Mouse (Mus musculus) neural tube, embryonic 14.5 days (tissue): ENCODE results near the gene Atp8b3. TPM values are rescaled to one million over a fixed set of nuclear protein-coding genes. Genes with fewer than 3 reads are reported as not detected.

Experiments
- ATAC-seq: fragments of 200-750 bp; cut with Nextera tagmentation; 2 replicates; pipeline ENCODE4 v1.8.0; 2017; ENCODE audit warnings: low read depth, mild to moderate bottlenecking, moderate TSS enrichment, moderate library complexity
- H3K27ac ChIP-seq: fragments of 300-500 bp; sonication (generic); 2 replicates; pipeline ENCODE4 v1.5.1; 2014; ENCODE audit warnings: low read depth, mild to moderate bottlenecking, control low read depth, low read length, moderate library complexity, mixed read lengths
- H3K27me3 ChIP-seq: fragments of 300-500 bp; sonication (generic); 2 replicates; pipeline ENCODE4 v1.6.1; 2014; ENCODE audit warnings: low read length; ENCODE audit not compliant: control insufficient read depth, insufficient read depth
- H3K36me3 ChIP-seq: fragments of 300-500 bp; sonication (generic); 2 replicates; pipeline ENCODE4 v1.6.1; 2014; ENCODE audit warnings: low read length, mixed read lengths; ENCODE audit not compliant: control insufficient read depth, insufficient read depth
- H3K4me1 ChIP-seq: fragments of 300-500 bp; sonication (generic); 2 replicates; pipeline ENCODE4 v1.6.1; 2014; ENCODE audit warnings: low read length; ENCODE audit not compliant: control insufficient read depth, insufficient read depth
- H3K4me2 ChIP-seq: fragments of 300-500 bp; sonication (generic); 2 replicates; pipeline ENCODE4 v1.6.1; 2014; ENCODE audit warnings: mild to moderate bottlenecking, low read depth, low read length, control low read depth
- H3K4me3 ChIP-seq: fragments of 300-500 bp; sonication (generic); 2 replicates; pipeline ENCODE4 v1.5.1; 2014; ENCODE audit warnings: low read depth, low read length, control low read depth, mixed read lengths
- H3K9ac ChIP-seq: fragments of 300-500 bp; sonication (generic); replicated peaks from 2 replicates; pipeline ENCODE4 v1.6.1; 2014; ENCODE audit warnings: low read depth, mild to moderate bottlenecking, control low read depth, low read length, mixed read lengths
- H3K9me3 ChIP-seq: fragments of 300-500 bp; sonication (generic); 2 replicates; pipeline ENCODE4 v1.6.1; 2016; ENCODE audit warnings: low read length; ENCODE audit not compliant: control insufficient read depth
- WGBS: fragments of 180-500 bp; shearing (Covaris S2); extraction: QIAGEN DNeasy Blood & Tissue Kit; methylation state at CpG from one replicate; pipeline ENCODE4 v1.1.7; 2014; 5-methylcytosine and 5-hydroxymethylcytosine counted together
- polyA plus RNA-seq: library from polyadenylated mRNA; unstranded; fragments of >200 nt; fragmentation: Nextera tagmentation; extraction: Ambion mirVana; gene quantifications from 2 replicates; pipeline ENCODE4 v1.2.1, GENCODE M21; 2014

Gene Atp8b3
- 0.79 and 1.5 TPM in 2 replicates for polyA plus RNA-seq

GRCm38 (mm10) chr10:80538710-80539394, at the start of gene Atp8b3:
TSS of gene Atp8b3 (minus strand) at chr10:80539124.
- Histone ChIP-seq H3K4me1 (no peaks in the 10 kb centered on the region), H3K27me3 (peaks cover 12% of the 10 kb centered on the region), H3K27ac (no peak within 1 kb of the TSS), H3K9ac (no peak within 1 kb of the TSS), H3K4me3 (no peak within 1 kb of the TSS), H3K4me2 (peak within 1 kb of the TSS; percentile 14; the same call in 1 of the 2 replicates), H3K36me3 (peaks cover 25% of the 10 kb centered on the region), H3K9me3 (no peaks in the 10 kb centered on the region)
- ATAC-seq, result peak; percentile 66; the same call in 1 of the 2 replicates
- WGBS, result 1% methylated on average over 30 of the region's 30 CpGs

GRCm38 (mm10) chr10:80587305-80587657, 48.4 kb upstream of the Atp8b3 start:
- no peaks in the 10 kb centered on the region for H3K9me3 ChIP-seq
- no peak overlapping the region; the same call in 1 of the 2 replicates for H3K27ac ChIP-seq
- ATAC-seq, result no peak
- WGBS, result 30% methylated on average over 4 of the region's 4 CpGs
- H3K4me1 ChIP-seq, result peaks cover 11% of the 10 kb centered on the region
- H3K4me2 ChIP-seq, result no peak overlapping the region
- no peaks in the 10 kb centered on the region for H3K27me3 ChIP-seq
- no peak overlapping the region for H3K9ac ChIP-seq
- 0 out of 2 replicates have a peak, but pooled peaks cover 6% of the 10 kb centered on the region for H3K36me3 ChIP-seq
- H3K4me3 ChIP-seq, result no peak overlapping the region

GRCm38 (mm10) chr10:80586407-80587304, 47.7 kb upstream of the Atp8b3 start:
- no peak for ATAC-seq
- no peak overlapping the region for H3K4me3 ChIP-seq
- no peak overlapping the region for H3K9ac ChIP-seq
- no peaks in the 10 kb centered on the region for H3K9me3 ChIP-seq
- 0 out of 2 replicates have a peak, but pooled peaks cover 6% of the 10 kb centered on the region for H3K36me3 ChIP-seq
- 0 out of 2 replicates have a peak overlapping the region, but pooled peaks have one; percentile 8 for H3K4me2 ChIP-seq
- 95% methylated on average over 35 of the region's 51 CpGs for WGBS
- peaks cover 11% of the 10 kb centered on the region for H3K4me1 ChIP-seq
- no peak overlapping the region; the same call in 1 of the 2 replicates for H3K27ac ChIP-seq
- no peaks in the 10 kb centered on the region for H3K27me3 ChIP-seq

- Histone ChIP-seq H3K9ac (no peak overlapping the region), H3K4me1 (peaks cover 11% of the 10 kb centered on the region)
These were observed 46.7 kb upstream of the Atp8b3 start for GRCm38 (mm10) chr10:80585581-80585980.

GRCm38 (mm10) chr10:80584642-80585552, 46.0 kb upstream of the Atp8b3 start:
- Histone ChIP-seq H3K9me3 (no peaks in the 10 kb centered on the region), H3K4me1 (peaks cover 11% of the 10 kb centered on the region), H3K4me3 (no peak overlapping the region), H3K9ac (no peak overlapping the region), H3K4me2 (no peak overlapping the region), H3K36me3 (0 out of 2 replicates have a peak, but pooled peaks cover 6% of the 10 kb centered on the region), H3K27ac (no peak overlapping the region), H3K27me3 (no peaks in the 10 kb centered on the region)
- 77% methylated on average over 12 of the region's 12 CpGs for WGBS
- no peak for ATAC-seq

More at GRCm38 (mm10) chr10:80585581-80585980, 46.7 kb upstream of the Atp8b3 start:
- WGBS, result 94% methylated on average over 8 of the region's 8 CpGs
- no peak overlapping the region for H3K4me3 ChIP-seq
- no peaks in the 10 kb centered on the region for H3K27me3 ChIP-seq
- no peaks in the 10 kb centered on the region for H3K9me3 ChIP-seq
- ATAC-seq, result no peak
- no peak overlapping the region for H3K27ac ChIP-seq
- 0 out of 2 replicates have a peak, but pooled peaks cover 6% of the 10 kb centered on the region for H3K36me3 ChIP-seq
- no peak overlapping the region for H3K4me2 ChIP-seq

GRCm38 (mm10) chr10:80584045-80584488, 45.1 kb upstream of the Atp8b3 start:
- H3K4me3 ChIP-seq, result no peak overlapping the region
- H3K27me3 ChIP-seq, result no peaks in the 10 kb centered on the region
- no peak overlapping the region for H3K27ac ChIP-seq
- peaks cover 6% of the 10 kb centered on the region for H3K4me1 ChIP-seq
- no peak overlapping the region for H3K4me2 ChIP-seq
- 58% methylated on average over 12 of the region's 12 CpGs for WGBS
- no peaks in the 10 kb centered on the region for H3K9me3 ChIP-seq
- H3K36me3 ChIP-seq, result 0 out of 2 replicates have a peak, but pooled peaks cover 6% of the 10 kb centered on the region
- no peak overlapping the region for H3K9ac ChIP-seq
- ATAC-seq, result no peak

GRCm38 (mm10) chr10:80583047-80583446, 44.1 kb upstream of the Atp8b3 start:
- H3K36me3 ChIP-seq, result 0 out of 2 replicates have a peak, but pooled peaks cover 6% of the 10 kb centered on the region
- no peaks in the 10 kb centered on the region for H3K27me3 ChIP-seq
- no peak overlapping the region for H3K4me3 ChIP-seq
- H3K9ac ChIP-seq, result no peak overlapping the region
- WGBS, result 88% methylated on average over 5 of the region's 5 CpGs
- no peak overlapping the region for H3K4me2 ChIP-seq
- H3K9me3 ChIP-seq, result no peaks in the 10 kb centered on the region
- no peak for ATAC-seq
- no peak overlapping the region for H3K27ac ChIP-seq
- H3K4me1 ChIP-seq, result peaks cover 3% of the 10 kb centered on the region

- Histone ChIP-seq H3K36me3 (no peaks in the 10 kb centered on the region), H3K4me3 (no peak overlapping the region), H3K27me3 (no peaks in the 10 kb centered on the region; the same call in 1 of the 2 replicates), H3K4me1 (peaks cover 18% of the 10 kb centered on the region), H3K9me3 (no peaks in the 10 kb centered on the region), H3K27ac (no peak overlapping the region), H3K9ac (peak overlapping the region; percentile 22; the same call in 1 of the 2 replicates), H3K4me2 (0 out of 2 replicates have a peak overlapping the region, but pooled peaks have one; percentile 94)
- 9% methylated on average over 8 of the region's 8 CpGs for WGBS
- no peak for ATAC-seq
These were observed 40.0 kb upstream of the Atp8b3 start for GRCm38 (mm10) chr10:80578911-80579310.
